Mouse (Mus musculus) A20 (cell line): ENCODE measurements around the gene Arid3c.

Experiments used
- DNase-seq: peaks from one replicate; pipeline ENCODE4 v3.0.0-alpha.2; 2011; ENCODE audit warnings: low read depth, low spot score

Gene Arid3c

DNA sequence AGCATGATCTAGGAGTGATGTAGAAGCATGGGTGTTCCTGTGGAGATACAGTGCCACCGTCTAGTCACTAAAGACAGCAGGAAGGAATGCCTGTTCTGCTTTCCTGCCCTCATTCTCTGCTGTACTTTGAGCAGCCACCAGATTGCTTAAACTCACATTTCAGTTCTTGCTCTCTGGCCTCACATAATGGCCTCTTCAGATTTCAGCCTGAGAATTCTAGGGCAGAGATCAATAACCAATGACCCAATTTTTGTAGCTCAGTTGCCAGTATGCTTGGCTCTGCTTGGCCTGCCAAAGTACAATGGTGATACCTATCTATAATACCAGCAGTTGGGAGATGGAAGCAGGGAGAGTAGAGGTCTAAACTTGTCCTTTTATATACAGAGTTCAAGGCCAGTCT is 14.1 kb upstream of the Arid3c start:
- no peak for DNase-seq

DNA sequence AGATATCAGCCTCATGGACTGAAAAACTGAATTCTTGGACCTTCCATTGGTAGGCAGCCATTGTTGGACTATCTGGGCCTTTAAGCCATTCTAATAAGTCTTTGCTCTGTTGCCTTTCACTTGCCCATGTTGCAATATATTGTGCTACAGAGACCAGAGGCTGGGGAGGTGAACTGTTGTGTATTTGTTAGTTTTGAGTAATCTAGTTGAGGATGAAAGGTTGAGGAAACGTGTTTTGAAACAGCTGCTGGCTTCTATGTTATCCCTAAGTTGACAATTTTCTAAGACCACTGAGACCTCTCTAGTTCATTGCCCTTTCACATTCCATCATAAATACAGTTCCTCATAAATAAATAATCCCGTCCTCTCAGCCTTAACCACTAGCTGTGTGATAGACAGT is 13.2 kb upstream of the Arid3c start:
- no peak for DNase-seq

DNA sequence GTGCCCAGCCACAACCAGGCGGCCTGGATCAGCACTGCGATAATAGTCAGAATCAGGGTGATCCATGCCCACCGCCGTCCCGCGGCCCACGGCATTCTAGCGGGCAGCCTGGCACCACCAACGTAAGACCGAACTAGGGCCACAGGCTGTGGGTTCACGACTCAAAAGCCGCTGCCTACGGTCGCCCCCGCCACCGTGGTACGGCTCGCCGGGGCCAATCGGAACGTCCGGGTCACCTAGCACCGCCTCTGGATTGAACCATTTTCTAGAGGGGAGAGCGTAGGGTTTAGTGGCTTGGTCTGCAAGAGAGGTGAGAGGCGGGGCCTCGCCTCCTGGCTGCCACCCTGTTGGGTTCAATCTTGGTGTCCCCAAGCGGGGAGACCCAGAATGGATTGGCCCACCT is 10.2 kb upstream of the Arid3c start:
- DNase-seq, result peak; percentile 98

DNA sequence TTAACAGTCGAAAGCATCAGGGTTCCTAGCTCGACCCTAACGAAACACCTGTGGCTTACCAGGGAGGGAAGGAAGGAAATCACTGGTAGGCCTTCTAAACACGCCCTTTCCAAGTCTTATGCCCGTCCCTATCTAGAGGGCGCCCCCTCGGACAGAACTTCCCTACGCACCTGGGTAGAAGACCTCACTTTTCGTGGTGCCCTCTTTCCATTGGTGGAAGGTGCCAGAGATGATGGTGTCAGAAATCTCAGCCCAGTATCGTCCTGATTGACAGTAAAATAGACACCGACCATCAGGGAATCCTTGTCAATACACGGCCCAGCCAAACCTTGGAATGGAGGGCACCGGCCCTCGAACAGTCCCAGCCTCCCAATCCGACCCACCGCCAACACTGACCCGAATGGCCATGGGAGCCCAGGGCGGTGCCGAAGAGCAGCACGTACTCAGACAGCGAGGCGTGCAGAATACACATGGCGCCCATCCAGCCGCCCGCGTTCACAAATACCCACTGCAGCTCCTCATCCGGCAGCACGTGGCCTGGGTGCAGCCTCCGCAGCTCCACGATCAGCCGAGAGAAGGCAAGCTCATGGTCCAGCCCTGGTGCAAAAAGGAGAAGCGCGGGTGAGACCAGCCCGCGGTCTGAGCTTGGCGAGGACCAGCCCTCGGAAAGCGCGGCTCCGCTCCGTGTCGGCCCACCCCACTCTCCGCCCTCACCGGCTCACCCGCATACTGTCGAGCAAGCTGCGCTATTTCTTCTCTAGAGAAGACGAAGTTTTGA is 9.6 kb upstream of the Arid3c start:
- DNase-seq, result peak; percentile 84

DNA sequence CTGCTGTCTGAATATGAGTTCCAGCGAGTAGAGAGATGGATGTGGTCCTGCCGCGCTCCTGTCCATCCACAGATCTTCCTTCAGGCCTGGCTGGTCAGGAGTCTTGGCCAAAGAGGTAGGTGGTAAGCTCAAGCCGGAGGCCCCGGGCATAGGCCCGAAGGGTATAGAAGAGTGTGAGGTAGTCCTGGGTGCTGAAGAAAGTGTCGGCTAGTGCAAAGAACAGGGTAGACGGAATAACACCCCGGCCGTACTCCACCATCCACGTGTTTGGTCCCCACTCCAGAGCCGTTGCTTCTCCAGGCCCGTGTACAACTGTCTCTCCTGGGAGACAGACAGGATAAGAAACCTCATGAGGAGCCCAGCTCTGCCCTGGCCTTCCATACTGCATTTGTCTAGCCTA is 8.3 kb upstream of the Arid3c start:
- DNase-seq, result no peak

DNA sequence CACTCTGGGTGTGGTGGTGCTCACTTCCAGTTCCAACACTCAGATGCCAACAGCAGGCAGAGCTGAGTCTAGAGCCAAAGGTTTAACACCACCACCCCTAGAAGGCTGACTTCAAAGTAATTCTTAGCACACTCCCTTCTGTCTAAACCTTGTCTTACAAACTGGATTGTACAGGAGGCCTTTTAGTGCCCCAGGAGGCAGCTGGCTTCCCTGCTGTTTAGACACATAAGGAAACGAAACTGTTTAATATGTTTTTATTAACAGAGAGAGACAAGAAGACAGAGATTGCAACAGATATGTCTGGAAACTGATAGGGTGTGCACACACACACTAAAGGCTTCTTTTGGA is 7.3 kb upstream of the Arid3c start:
- peak; percentile 44 for DNase-seq

DNA sequence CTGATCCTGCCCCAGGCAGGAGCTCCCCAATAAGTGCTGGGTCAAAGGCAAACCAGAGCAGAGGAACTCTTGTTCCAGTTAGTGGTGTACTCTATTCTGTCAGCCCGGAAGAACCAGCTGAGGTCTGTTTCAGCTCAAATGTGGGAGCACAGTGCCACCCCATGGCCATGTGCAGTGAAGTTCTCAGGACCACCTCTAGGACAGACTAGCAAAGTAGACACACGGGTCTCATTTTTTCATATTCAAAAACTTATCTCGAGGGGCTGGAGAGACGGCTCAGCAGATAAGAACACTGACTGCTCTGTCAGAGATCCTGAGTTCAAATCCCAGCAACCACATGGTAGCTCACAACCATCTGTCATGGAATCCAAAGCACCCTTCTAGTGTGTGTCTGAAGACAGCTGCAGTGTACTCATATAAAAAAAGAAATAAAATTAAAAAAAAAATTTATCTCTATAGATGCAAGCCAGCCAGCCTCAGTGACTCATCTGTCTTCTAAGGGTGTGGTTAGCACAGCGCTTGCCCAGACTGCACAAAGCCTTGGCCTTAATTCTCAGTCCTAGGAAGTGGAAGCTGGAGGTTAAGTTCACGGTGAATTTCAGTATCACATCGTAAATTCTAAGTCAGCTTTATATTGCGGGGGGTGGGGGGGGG is 6.8 kb upstream of the Arid3c start:
- peak; percentile 79 for DNase-seq

DNA sequence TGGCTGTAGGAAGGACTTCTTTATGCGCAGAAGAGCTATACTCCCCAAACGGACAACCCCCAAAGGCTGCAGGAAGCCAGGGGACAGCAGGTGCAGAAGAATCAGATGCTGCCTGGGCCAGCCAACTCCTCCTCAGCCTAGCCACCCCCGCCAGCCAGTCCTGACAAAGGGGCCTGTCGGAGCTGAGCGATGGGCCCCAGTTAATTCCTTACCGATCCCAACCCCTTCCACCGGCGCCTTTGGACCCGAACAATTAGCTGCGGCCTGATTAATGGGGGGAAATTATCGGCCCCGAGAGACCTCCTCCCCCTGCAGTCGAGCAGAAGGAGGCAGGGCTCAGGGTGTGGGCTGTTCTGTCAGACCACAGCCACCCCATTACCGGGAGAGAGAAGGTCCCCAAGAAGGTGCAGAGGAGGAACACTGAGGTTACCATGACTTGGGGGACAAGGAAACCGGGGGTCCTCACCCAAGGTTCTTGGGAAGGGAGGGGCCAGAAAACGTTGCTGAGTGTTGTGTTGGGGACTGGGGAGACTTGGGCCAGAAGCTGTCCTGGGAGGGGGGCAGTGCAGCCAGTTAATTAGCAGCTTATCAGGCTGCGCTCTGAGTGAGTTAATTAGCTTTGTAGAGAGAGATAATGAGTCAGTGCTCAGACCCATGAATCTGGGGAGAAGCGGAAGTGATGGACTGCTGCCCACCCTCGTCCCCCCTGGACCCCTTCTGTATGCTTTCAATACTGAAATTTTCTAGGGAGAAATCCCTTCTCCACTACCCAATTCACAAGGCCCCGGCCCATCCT is 3.9 kb downstream of the Arid3c start:
- DNase-seq, result no peak

DNA sequence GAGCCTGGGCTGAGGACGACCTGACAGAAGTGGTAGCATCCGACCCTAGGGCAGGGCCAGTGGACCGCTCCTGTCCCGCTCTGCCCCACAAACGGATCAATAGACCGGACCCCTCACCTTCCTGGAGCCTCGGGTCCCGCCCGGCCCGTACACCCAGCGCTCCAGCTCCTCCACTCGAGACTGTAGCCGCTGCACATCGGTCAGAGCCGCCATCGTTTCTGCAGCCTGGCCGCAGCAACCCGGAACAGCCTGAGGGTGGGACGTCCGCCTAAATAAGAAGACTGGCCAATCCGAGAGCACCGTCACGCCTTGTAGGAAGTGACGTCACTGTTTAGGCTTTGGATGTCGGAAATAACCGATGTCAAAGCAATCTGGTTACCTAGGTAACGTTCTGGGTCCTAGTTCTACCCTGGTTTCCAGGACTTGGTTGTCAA is 8.0 kb downstream of the Arid3c start, which contains the start of gene Dctn3:
Gene Dctn3, minus strand, starts transcription at position 253 of the 434 bp plus-strand sequence.
- peak; percentile 93 for DNase-seq

DNA sequence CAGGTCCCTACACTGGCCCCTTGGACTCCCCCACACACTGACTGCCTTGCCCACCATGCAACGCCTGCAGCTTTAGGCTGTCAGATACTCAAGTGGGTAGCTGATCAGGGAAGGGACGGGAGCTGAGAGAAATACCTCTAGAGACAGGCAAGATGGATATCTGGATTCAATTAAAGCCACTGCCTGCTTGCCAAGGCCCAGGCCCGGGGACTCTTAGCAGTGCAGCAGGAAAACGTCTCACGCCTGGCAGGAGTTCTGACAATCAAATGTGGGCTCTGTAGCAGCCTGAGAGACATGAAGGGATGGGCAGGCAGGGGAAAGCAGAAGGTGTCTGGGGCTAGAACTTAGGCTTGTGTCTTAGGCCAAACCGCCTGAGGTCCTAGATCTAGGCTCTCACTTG is 14.1 kb downstream of the Arid3c start:
- no peak for DNase-seq

DNA sequence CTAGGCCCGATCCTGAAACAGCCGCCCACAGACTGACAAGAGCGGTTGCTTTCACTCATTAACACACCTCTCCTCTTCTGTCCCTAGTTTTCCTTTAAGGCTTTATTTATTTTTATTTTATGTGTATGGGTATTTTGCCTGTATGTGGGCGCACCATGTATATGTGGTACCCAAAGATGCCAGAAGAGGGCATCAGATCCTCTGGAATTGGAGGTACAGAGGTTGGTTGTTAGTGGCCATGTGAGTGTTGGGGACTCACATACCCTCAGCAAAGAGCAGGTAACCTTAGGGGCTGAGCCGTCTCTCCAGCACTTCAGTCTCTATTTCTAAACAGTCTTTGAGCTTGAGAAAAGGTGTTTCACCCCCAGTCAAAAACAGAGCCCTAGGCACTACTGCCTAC is 15.3 kb downstream of the Arid3c start:
- DNase-seq, result peak; percentile 59

DNA sequence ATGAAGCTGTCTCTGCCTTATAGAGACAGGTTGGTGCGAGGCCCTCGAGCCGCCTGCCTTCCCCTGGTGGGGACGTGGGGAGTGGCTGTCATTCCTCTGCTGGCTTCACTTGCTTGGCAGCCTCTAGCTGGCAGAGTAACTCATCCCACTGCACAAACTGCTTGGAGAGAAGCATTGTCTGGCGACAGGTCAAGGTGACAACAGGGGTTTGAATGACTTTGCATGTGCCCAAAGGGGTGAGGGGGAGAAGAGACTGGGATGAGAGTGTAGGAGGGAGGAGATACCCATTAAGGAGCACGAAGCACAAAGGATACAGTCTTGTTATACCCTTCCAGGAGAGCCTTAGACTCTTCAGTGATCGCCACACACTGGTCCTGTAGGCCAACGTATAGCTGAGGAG is 15.9 kb downstream of the Arid3c start:
- no peak for DNase-seq

DNA sequence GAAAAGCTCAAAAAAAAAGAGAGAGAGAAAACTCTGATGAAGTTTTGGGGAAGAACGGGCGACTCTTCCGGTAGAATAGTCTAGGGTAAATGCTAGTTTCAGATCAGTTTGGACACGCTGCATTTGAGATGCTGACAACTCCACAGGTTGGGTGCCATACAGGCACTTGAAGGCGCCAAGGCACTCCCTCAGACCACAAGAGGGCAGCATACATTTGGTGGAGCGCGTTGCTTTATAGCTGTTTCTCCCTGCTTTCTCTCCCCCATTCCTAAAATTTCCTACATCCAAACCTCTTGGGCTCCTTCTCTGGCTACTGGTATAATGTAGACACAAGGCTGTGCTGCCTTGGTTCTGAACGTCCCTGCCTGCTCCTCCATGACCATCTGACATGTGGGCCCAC is 16.7 kb downstream of the Arid3c start:
- peak; percentile 80 for DNase-seq

DNA sequence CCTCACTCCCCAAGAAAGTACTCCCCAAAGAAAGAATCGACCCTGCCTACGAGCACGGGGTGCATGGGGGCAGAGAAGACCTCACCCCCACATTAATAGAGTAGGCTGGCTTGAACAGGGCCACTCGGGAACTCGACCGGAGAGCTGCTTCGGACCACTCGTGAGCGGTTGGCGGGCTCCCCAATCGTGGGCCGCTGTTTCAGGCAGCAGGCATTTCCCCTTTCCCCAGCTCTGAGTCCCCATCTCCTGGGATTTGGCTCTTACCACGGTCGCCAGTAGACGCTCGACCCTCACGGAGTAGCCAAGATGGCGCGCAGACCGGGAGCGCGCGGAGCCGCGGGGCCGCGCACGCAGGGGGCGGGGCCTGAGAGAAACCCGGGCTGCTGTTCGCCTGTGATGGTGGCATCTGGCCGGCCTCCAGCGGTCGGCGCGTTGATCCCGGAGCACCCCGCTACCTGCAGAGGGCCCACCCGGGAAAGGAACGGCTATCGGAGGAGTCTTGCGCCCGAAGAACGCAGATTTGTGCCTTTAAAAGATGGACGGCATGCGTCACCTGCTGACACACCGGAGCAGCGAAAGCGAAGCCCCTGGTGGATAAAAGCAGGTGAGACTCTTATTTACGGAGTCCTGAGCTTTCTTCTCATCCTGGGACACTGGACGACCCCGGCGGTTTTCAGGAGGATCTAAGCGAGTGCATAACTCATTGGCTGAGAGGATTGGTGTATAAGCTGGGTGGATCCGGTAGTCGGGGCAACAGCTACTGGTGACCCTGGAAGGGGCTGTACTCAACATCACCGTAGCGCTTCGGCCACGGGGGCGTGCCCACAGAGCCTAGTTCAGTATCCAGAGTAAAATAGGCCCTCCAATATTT is 17.5 kb downstream of the Arid3c start, which contains the start of gene Rpp25l:
Gene Rpp25l, minus strand, starts transcription at position 338 of the 871 bp plus-strand sequence.
- DNase-seq, result peak; percentile 90

DNA sequence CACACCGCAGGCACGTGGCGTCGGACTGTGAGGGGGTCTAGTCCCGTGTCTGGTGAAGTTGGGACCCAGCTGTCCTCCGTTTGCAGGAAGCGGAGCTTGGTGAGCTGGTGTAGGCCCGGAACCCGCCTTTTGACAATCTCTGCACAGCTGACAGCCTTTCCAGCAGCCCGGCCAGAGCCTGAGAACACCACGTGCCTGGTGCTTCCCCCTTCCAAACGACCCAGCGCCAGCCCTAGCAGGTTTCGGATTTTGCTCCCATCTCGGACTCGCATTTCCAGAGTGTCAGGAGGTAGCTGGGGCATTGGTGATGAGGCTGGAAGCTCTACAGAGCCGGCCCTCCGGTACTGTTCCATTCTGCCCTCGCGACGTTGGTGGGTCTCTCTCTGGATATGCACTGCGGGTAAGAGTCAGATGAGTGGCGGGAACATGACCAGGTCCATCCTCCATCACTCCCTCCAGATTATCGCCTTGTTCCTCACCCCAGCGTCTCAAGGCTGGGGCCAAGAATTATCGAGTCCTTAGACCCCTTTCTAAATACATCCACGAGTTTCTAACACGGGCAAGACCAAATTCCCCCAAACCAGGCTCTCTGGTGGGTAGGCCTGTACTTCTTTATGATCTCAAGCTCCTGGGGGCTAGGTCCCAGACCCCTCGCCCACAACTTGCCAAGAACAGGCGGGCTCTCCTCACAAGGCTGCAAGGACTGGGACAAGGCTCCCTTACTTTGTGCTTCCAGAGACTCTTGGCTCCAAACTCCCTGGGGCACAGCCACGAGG is 18.3 kb downstream of the Arid3c start:
- DNase-seq, result peak; percentile 65

DNA sequence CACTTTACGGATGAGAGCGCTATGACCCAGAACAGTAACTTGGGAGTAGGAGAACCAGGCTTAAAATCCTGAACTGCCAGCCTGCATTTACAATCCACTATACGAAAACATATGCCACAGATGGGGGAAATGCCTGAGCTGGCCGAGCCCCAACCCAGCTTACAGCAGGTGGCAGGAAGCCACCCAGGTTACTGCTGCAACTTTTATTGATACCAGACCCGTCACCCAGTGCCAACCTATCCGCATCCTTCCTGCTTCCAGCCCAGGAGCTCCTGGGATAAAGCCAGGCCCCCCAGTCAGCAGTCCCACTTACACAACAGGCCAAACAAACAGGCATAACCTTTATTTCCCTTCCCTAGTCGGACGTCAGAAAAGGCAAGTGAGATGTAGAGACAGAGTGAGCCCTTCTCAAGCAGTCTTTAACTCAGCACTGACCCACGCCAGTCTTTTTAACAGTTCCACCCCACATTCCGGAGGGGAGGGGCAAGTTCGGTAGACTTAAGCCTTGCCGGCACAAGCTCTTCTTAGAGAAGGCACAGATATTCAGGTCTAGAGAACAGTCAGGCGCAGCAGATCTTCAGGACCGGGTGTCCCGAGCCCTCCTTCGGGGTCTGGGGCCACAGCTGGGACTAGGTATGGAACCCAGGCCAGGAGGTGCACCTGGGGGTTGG is 19.1 kb downstream of the Arid3c start:
- DNase-seq, result no peak

DNA sequence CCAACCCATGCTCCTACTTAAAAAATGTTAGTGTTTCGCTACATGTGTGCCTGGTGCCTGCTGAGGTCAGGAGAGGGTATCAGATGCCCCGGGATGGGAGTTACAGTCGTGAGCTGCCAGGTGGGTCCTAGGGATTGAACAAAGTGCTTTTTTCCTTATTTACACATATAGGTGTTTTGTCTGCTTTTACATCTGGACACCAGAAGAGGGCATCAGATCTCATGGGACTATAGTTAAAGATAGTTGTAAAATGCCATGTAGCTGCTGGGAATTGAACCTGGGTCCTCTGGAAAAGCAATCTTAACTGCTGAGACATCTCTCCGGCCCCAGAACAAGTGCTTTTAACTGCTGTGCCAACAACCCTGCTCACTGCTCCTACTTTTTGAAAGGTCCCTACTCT is 20.7 kb downstream of the Arid3c start:
- no peak for DNase-seq

DNA sequence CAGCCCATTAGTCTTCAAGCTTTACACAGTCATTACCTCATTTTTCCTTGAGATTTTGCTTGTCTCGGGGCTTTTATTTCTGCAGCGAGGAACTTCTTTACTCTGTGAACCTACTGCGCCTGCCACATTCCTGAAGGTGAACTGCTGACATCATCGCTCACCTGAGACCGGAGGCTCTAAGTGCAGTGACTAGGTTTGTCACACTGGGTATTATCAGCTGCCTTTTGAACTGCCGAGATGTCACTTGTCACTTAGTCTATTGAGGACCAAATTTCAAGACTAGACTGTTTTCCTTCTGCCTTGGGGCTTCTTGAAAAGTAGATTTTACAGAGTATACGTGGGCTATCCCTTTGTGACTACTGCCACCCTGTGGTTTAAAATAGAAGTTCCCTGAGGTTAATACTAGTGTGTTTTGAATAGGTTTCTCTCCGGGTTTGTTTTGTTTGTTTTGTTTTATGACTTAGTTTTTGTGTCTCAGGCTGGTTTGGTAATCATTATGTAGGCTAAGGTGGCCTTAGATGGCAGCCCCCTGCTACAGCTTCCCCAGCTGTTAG is 22.7 kb downstream of the Arid3c start:
- peak; percentile 74 for DNase-seq

DNA sequence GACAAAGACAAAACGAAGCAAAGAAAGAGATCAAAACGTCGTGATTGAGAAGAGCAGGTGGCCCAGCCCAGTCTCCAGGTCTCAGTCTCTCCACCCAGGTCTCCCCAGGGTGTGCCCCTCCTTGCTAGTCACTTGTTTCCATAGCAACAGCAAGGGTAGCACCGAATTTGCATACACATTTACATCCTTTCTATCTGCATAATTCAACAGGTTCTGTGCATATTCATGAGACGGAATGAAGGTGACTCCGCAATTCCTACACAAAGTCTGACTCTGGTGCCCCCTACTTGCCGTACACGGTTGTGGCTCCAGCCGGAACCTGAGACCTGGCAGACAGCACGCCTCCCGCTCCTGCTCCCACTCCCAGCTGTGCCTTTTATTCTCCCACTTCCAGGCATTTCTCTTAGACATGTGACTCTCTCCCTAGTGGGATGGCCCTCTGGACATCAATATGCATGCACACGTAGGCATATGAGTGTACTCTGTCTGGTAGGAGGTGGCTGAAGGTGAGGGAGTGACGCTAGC is 23.9 kb downstream of the Arid3c start:
- peak; percentile 86 for DNase-seq
